Mouse (Mus musculus) stomach, postnatal 0 days (tissue): Measurements from ENCODE around the gene Syp. TPM values are rescaled to one million over a fixed set of nuclear protein-coding genes. Genes with fewer than 3 reads are reported as not detected.
A peak's percentile ranks its signal among the peaks of the same experiment; 100 is the strongest.

Source experiments
- ATAC-seq: fragments of 200-750 bp; cut with Nextera tagmentation; 2 replicates; pipeline ENCODE4 v1.8.0; 2017; ENCODE audit not compliant: low FRiP score, low TSS enrichment
- DNase-seq: peaks from one replicate; pipeline ENCODE4 v3.0.0-alpha.2; 2016; ENCODE audit warnings: low spot score
- H3K27ac ChIP-seq: fragments of 300-500 bp; sonication (generic); replicated peaks from 2 replicates; pipeline ENCODE4 v1.5.1; 2014; ENCODE audit warnings: mild to moderate bottlenecking, control low read depth
- H3K27me3 ChIP-seq: fragments of 300-500 bp; sonication (generic); 2 replicates; pipeline ENCODE4 v1.6.1; 2014; ENCODE audit warnings: low read length; ENCODE audit not compliant: control insufficient read depth, insufficient read depth
- H3K36me3 ChIP-seq: fragments of 300-500 bp; sonication (generic); 2 replicates; pipeline ENCODE4 v1.6.1; 2014; ENCODE audit warnings: low read length, mixed read lengths; ENCODE audit not compliant: control insufficient read depth, insufficient read depth
- H3K4me1 ChIP-seq: fragments of 300-500 bp; sonication (generic); replicated peaks from 2 replicates; pipeline ENCODE4 v1.6.1; 2014; ENCODE audit warnings: antibody characterized with exemption; ENCODE audit not compliant: control insufficient read depth, insufficient read depth
- H3K4me2 ChIP-seq: fragments of 300-500 bp; sonication (generic); replicated peaks from 2 replicates; pipeline ENCODE4 v1.6.1; 2014; ENCODE audit warnings: low read depth, mild to moderate bottlenecking, control low read depth, moderate library complexity
- H3K4me3 ChIP-seq: fragments of 300-500 bp; sonication (generic); 2 replicates; pipeline ENCODE4 v1.5.1; 2014; ENCODE audit warnings: low read depth, low read length, control low read depth
- H3K9ac ChIP-seq: fragments of 300-500 bp; sonication (generic); 2 replicates; pipeline ENCODE4 v1.6.1; 2014; ENCODE audit warnings: mild to moderate bottlenecking, low read length, control low read depth, mixed read lengths
- H3K9me3 ChIP-seq: fragments of 300-500 bp; sonication (generic); 2 replicates; pipeline ENCODE4 v1.6.1; 2016; ENCODE audit warnings: low read length; ENCODE audit not compliant: control insufficient read depth
- CTCF ChIP-seq: IDR thresholded peaks from 2 replicates; pipeline ENCODE4 v1.5.1; 2016; ENCODE audit warnings: antibody characterized with exemption, low read depth, mild to moderate bottlenecking, moderate library complexity
- EP300 ChIP-seq: optimal IDR thresholded peaks from 2 replicates; pipeline ENCODE3; 2016; ENCODE audit warnings: antibody characterized with exemption
- WGBS: fragments of 180-500 bp; shearing (Covaris S2); extraction: QIAGEN DNeasy Blood & Tissue Kit; methylation state at CpG from one replicate; pipeline ENCODE4 v1.1.7; 2014; 5-methylcytosine and 5-hydroxymethylcytosine counted together
- polyA plus RNA-seq: library from polyadenylated mRNA; unstranded; fragments of >200 nt; fragmentation: Nextera tagmentation; extraction: Ambion mirVana; gene quantifications from 2 replicates; pipeline ENCODE4 v1.2.1, GENCODE M21; 2015

Gene Syp
- polyA plus RNA-seq: 6.5 and 6.8 TPM in 2 replicates

- Histone ChIP-seq H3K4me3 (peak within 1 kb of the TSS; percentile 17), H3K27me3 (no peaks in the 10 kb centered on the region), H3K9me3 (no peaks in the 10 kb centered on the region), H3K27ac (no peak within 1 kb of the TSS), H3K4me1 (no peaks in the 10 kb centered on the region), H3K4me2 (peak within 1 kb of the TSS; percentile 44), H3K9ac (no peak within 1 kb of the TSS), H3K36me3 (no peaks in the 10 kb centered on the region)
- TF ChIP-seq EP300 (no peak), CTCF (no peak)
- WGBS: 12% methylated on average over 26 of the region's 42 CpGs
- ATAC-seq (peak; percentile 87), DNase-seq (peak; percentile 86)
These were observed at the start of gene Syp for GRCm38 (mm10) chrX:7638401-7639091. TSS of gene Syp (plus strand) at chrX:7638471.

- TF ChIP-seq CTCF (no peak), EP300 (no peak)
- no peak overlapping the region for H3K4me3 ChIP-seq
- no peak overlapping the region for H3K4me2 ChIP-seq
- WGBS: 81% methylated on average over 9 of the region's 9 CpGs
- H3K9me3 ChIP-seq: no peaks in the 10 kb centered on the region
- no peaks in the 10 kb centered on the region for H3K4me1 ChIP-seq
- no peak overlapping the region for H3K9ac ChIP-seq
- ATAC-seq (no peak), DNase-seq (no peak)
- H3K27me3 ChIP-seq: no peaks in the 10 kb centered on the region
- H3K27ac ChIP-seq: no peak overlapping the region
- H3K36me3 ChIP-seq: no peaks in the 10 kb centered on the region
These were observed 42.9 kb upstream of the Syp start for GRCm38 (mm10) chrX:7595371-7595770.

GRCm38 (mm10) chrX:7604004-7604403 is 34.3 kb upstream of the Syp start:
- no peaks in the 10 kb centered on the region for H3K27me3 ChIP-seq
- H3K9me3 ChIP-seq: no peaks in the 10 kb centered on the region
- H3K4me2 ChIP-seq: no peak overlapping the region
- H3K9ac ChIP-seq: no peak overlapping the region
- no peaks in the 10 kb centered on the region for H3K4me1 ChIP-seq
- H3K36me3 ChIP-seq: no peaks in the 10 kb centered on the region
- no peak overlapping the region for H3K27ac ChIP-seq
- TF ChIP-seq EP300: no peak
- TF ChIP-seq CTCF: no peak
- ATAC-seq (no peak), DNase-seq (no peak)
- WGBS: 78% methylated on average over 7 of the region's 7 CpGs
- no peak overlapping the region for H3K4me3 ChIP-seq

GRCm38 (mm10) chrX:7604879-7605574 is 33.2 kb upstream of the Syp start, which contains the start of gene Ccdc22:
TSS of gene Ccdc22 (minus strand) at chrX:7605517.
- H3K4me3 ChIP-seq: peak within 1 kb of the TSS; percentile 44
- WGBS: 18% methylated on average over 28 of the region's 28 CpGs
- DNase-seq (peak; percentile 84), ATAC-seq (peak; percentile 95)
- H3K27ac ChIP-seq: no peak within 1 kb of the TSS
- TF ChIP-seq CTCF (no peak), EP300 (no peak)
- H3K27me3 ChIP-seq: no peaks in the 10 kb centered on the region
- peak within 1 kb of the TSS; percentile 52 for H3K4me2 ChIP-seq
- no peaks in the 10 kb centered on the region for H3K36me3 ChIP-seq
- no peaks in the 10 kb centered on the region for H3K4me1 ChIP-seq
- no peaks in the 10 kb centered on the region for H3K9me3 ChIP-seq
- peak within 1 kb of the TSS; percentile 45 for H3K9ac ChIP-seq

GRCm38 (mm10) chrX:7605575-7605941 is 32.7 kb upstream of the Syp start:
- no peaks in the 10 kb centered on the region for H3K4me1 ChIP-seq
- no peaks in the 10 kb centered on the region for H3K27me3 ChIP-seq
- H3K9ac ChIP-seq: no peak overlapping the region
- H3K4me3 ChIP-seq: no peak overlapping the region
- H3K4me2 ChIP-seq: no peak overlapping the region
- no peak overlapping the region for H3K27ac ChIP-seq
- ATAC-seq (no peak), DNase-seq (no peak)
- H3K9me3 ChIP-seq: no peaks in the 10 kb centered on the region
- H3K36me3 ChIP-seq: no peaks in the 10 kb centered on the region
- WGBS: 31% methylated on average over 8 of the region's 8 CpGs
- TF ChIP-seq EP300 (no peak), CTCF (no peak)

- 76% methylated on average over 6 of the region's 6 CpGs for WGBS
- DNase-seq: no peak
- Histone ChIP-seq H3K27me3 (no peaks in the 10 kb centered on the region), H3K4me1 (no peaks in the 10 kb centered on the region), H3K9ac (no peak within 1 kb of the TSS), H3K27ac (no peak within 1 kb of the TSS), H3K4me2 (no peak within 1 kb of the TSS), H3K36me3 (no peaks in the 10 kb centered on the region), H3K4me3 (no peak within 1 kb of the TSS), H3K9me3 (no peaks in the 10 kb centered on the region)
- ATAC-seq: no peak
- TF ChIP-seq CTCF: no peak
- TF ChIP-seq EP300: no peak
These were observed 31.5 kb upstream of the Syp start, which contains the start of gene Cacna1f for GRCm38 (mm10) chrX:7606783-7607182. TSS of gene Cacna1f (plus strand) at chrX:7607083.
